Mouse (Mus musculus): ENCODE measurements at regions not wholly inside any gene's neighbourhood (a gene's known extent, or its start where the extent isn't known, plus 50 kb on each side); places are given as distances from the start of the nearest gene placed in this dataset.

DNA sequence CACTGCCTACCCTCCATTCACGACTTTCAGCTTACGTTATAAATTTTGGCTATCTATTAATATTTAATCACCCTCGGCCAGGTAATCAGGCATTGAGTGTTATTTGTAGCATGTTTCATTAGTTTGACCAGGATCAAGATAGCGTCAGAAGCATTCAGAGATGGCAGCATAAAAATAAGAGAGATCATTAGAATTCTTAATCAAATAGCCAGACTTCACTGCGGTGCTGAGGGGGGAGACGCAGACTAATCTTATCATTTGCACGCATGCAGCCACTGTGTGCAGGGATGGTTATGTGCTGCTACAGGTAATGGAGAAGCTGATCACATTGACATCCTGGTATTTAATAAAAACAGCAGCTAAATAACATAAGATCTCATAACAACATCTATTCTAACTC lies 574.5 kb upstream of the Klhl1 start:
- H3K27ac ChIP-seq = no peak overlapping the region
- H3K4me2 ChIP-seq (ENCODE audit: low read depth) = no peak overlapping the region
- no peak overlapping the region for H3K9ac ChIP-seq (replicated peaks)
- H3K36me3 ChIP-seq (replicated peaks; ENCODE audit: control insufficient read depth, insufficient read depth, low read depth) = no peaks in the 10 kb centered on the region
- 62% methylated on average over 7 of the region's 7 CpGs for WGBS (ENCODE audit: insufficient replicate concordance)
- H3K27me3 ChIP-seq (ENCODE audit: control insufficient read depth, insufficient read depth, low read length) = no peaks in the 10 kb centered on the region
- no peak for DNase-seq (ENCODE audit: low read depth in 3 of 3, low spot score in 3 of 3)
- no peak overlapping the region for H3K4me3 ChIP-seq (ENCODE audit: insufficient read depth in 1 of 2, low read depth in 2 of 2, low read length in 2 of 2)
- no peak for ATAC-seq (ENCODE audit: insufficient read depth)
- TF ChIP-seq CTCF (IDR thresholded peaks at IDR 0.05; ENCODE audit: low read depth) = no peak
- no peak for TF ChIP-seq EP300 (IDR thresholded peaks at IDR 0.05; ENCODE audit: low read depth)
- no peaks in the 10 kb centered on the region for H3K9me3 ChIP-seq (ENCODE audit: control insufficient read depth, low read length)
- H3K4me1 ChIP-seq (replicated peaks; ENCODE audit: control insufficient read depth in 2 of 2, insufficient read depth in 2 of 2, low read length in 1 of 2) = no peaks in the 10 kb centered on the region

DNA sequence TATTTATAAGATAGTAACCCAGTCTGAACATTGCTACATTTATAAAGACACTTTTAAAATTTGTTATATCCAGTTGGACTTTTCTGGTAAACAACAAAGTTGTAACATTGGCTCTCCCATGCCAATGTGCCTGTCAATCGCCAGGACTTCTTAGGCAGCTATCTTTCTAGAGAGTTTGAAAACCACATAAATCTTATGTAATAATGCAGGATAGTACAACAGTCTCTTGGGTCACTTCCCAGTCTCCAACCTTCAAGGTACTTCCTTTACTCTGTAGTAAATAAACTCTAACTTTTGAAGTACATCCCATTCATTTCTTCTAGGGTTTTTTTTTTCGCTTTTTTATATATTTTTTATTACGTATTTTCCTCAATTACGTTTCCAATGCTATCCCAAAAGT lies 570.0 kb upstream of the Klhl1 start:
- Histone ChIP-seq H3K27ac (no peak overlapping the region), H3K27me3 (ENCODE audit: control insufficient read depth, insufficient read depth, low read length) (no peaks in the 10 kb centered on the region), H3K4me3 (ENCODE audit: insufficient read depth in 1 of 2, low read depth in 2 of 2, low read length in 2 of 2) (no peak overlapping the region), H3K4me2 (ENCODE audit: low read depth) (no peak overlapping the region), H3K36me3 (replicated peaks; ENCODE audit: control insufficient read depth, insufficient read depth, low read depth) (no peaks in the 10 kb centered on the region), H3K9ac (replicated peaks) (no peak overlapping the region), H3K4me1 (replicated peaks; ENCODE audit: control insufficient read depth in 2 of 2, insufficient read depth in 2 of 2, low read length in 1 of 2) (no peaks in the 10 kb centered on the region), H3K9me3 (ENCODE audit: control insufficient read depth, low read length) (no peaks in the 10 kb centered on the region)
- no peak for ATAC-seq (ENCODE audit: insufficient read depth)
- no peak for TF ChIP-seq CTCF (IDR thresholded peaks at IDR 0.05; ENCODE audit: low read depth)
- TF ChIP-seq EP300 (IDR thresholded peaks at IDR 0.05; ENCODE audit: low read depth) = no peak
- WGBS (ENCODE audit: insufficient replicate concordance) = 62% methylated on average over 4 of the region's 4 CpGs
- no peak for DNase-seq (ENCODE audit: low read depth in 3 of 3, low spot score in 3 of 3)

DNA sequence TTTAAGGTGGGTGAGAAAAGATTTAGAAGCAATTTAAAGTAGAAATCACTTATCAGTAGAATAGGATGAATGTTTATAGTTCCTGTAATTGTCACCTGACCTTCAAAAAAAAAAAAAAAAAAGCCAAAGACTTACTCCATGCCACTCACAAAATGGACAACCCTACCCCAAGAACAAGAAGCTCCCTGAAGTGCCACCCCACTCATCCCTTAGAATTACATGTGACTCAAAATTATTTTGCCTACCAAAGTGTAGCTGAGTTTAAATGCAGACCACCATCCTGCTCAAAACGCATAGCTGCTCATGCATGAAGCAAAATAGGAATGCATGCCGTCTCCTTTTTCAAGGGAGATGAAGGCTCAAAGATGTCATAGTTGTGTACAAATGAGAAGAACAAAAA lies 568.4 kb upstream of the Klhl1 start:
- Histone ChIP-seq H3K9me3 (ENCODE audit: control insufficient read depth, low read length) (no peaks in the 10 kb centered on the region), H3K27ac (no peak overlapping the region), H3K36me3 (replicated peaks; ENCODE audit: control insufficient read depth, insufficient read depth, low read depth) (no peaks in the 10 kb centered on the region), H3K9ac (replicated peaks) (no peak overlapping the region), H3K4me1 (replicated peaks; ENCODE audit: control insufficient read depth in 2 of 2, insufficient read depth in 2 of 2, low read length in 1 of 2) (no peaks in the 10 kb centered on the region), H3K4me2 (ENCODE audit: low read depth) (no peak overlapping the region), H3K27me3 (ENCODE audit: control insufficient read depth, insufficient read depth, low read length) (no peaks in the 10 kb centered on the region), H3K4me3 (ENCODE audit: insufficient read depth in 1 of 2, low read depth in 2 of 2, low read length in 2 of 2) (no peak overlapping the region)
- ATAC-seq (ENCODE audit: insufficient read depth) = no peak
- DNase-seq (ENCODE audit: low read depth in 3 of 3, low spot score in 3 of 3) = no peak
- 62% methylated on average over 2 of the region's 2 CpGs for WGBS (ENCODE audit: insufficient replicate concordance)
- no peak for TF ChIP-seq CTCF (IDR thresholded peaks at IDR 0.05; ENCODE audit: low read depth)
- TF ChIP-seq EP300 (IDR thresholded peaks at IDR 0.05; ENCODE audit: low read depth) = no peak

DNA sequence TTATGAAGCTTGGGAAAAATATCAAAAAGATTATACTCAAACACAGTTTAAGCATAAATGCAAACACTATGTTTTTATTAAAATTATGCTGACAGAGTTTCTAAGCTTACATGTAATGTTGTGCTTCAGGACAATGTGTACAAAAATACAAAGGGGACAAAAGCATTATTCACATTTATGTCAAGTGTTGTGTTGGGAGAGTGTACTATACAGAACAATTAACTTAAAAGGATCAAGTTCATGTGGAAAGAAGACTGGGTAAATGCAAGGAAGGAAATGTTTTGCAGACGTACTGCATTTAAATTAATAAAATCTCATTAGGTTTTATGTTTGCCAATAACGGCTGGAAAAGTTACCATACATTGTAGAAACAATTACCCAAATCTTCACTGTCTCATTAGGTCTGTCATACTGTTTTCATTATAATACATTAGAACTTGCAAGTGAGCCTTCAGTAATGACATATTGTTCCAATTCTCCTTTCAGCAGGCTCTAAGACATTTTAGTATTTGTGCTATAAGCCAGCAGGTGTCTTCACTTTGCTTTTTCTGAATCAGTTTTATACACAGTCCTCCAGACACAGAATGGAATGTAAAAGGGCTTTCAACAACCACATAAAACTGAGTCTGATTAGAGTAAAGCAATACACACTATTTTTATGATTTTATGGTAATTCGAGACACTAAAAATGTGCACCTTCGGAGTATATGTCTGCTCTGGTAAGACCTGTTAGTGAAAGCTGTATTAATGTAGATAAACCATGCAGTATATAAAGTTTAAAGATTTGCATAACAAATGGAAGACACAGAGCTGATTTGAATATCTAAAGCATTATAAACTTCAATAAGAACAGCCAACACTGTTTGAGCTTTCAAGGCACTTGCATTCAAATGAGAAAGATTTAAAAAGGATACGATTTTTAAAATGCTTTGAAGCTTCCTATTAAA lies 567.7 kb upstream of the Klhl1 start:
- Histone ChIP-seq H3K27ac (no peak overlapping the region), H3K9me3 (ENCODE audit: control insufficient read depth, low read length) (no peaks in the 10 kb centered on the region), H3K4me2 (ENCODE audit: low read depth) (no peak overlapping the region), H3K27me3 (ENCODE audit: control insufficient read depth, insufficient read depth, low read length) (no peaks in the 10 kb centered on the region), H3K9ac (replicated peaks) (no peak overlapping the region), H3K4me1 (replicated peaks; ENCODE audit: control insufficient read depth in 2 of 2, insufficient read depth in 2 of 2, low read length in 1 of 2) (no peaks in the 10 kb centered on the region), H3K4me3 (ENCODE audit: insufficient read depth in 1 of 2, low read depth in 2 of 2, low read length in 2 of 2) (no peak overlapping the region), H3K36me3 (replicated peaks; ENCODE audit: control insufficient read depth, insufficient read depth, low read depth) (no peaks in the 10 kb centered on the region)
- TF ChIP-seq EP300 (IDR thresholded peaks at IDR 0.05; ENCODE audit: low read depth) = no peak
- no peak for TF ChIP-seq CTCF (IDR thresholded peaks at IDR 0.05; ENCODE audit: low read depth)
- WGBS (ENCODE audit: insufficient replicate concordance) = 60% methylated on average over 5 of the region's 5 CpGs
- ATAC-seq (ENCODE audit: insufficient read depth) (no peak), DNase-seq (ENCODE audit: low read depth in 3 of 3, low spot score in 3 of 3) (no peak)

DNA sequence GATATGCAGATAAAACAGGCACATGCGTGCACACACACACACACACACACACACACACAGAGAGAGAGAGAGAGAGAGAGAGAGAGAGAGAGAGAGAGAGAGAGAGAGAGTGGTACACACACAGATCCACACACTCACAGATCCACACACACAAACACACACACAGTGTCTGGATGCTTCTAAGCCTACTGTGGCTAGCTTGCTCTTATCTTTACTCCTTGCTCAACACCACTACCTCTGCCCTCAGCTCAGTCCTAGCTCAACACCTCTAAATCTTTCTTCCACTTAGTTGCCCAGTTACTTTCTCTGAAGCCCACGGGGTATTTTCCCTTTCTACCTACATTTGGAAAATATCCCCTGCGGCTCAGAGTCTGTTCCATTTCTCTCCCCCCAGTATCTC lies 555.9 kb upstream of the Klhl1 start:
- 61% methylated on average over 3 of the region's 3 CpGs for WGBS (ENCODE audit: insufficient replicate concordance)
- no peaks in the 10 kb centered on the region for H3K36me3 ChIP-seq (replicated peaks; ENCODE audit: control insufficient read depth, insufficient read depth, low read depth)
- H3K4me3 ChIP-seq (ENCODE audit: insufficient read depth in 1 of 2, low read depth in 2 of 2, low read length in 2 of 2) = no peak overlapping the region
- H3K27me3 ChIP-seq (ENCODE audit: control insufficient read depth, insufficient read depth, low read length) = no peaks in the 10 kb centered on the region
- H3K4me1 ChIP-seq (replicated peaks; ENCODE audit: control insufficient read depth in 2 of 2, insufficient read depth in 2 of 2, low read length in 1 of 2) = no peaks in the 10 kb centered on the region
- TF ChIP-seq EP300 (IDR thresholded peaks at IDR 0.05; ENCODE audit: low read depth) = no peak
- no peak for TF ChIP-seq CTCF (IDR thresholded peaks at IDR 0.05; ENCODE audit: low read depth)
- H3K9ac ChIP-seq (replicated peaks) = no peak overlapping the region
- H3K27ac ChIP-seq = no peak overlapping the region
- H3K9me3 ChIP-seq (ENCODE audit: control insufficient read depth, low read length) = no peaks in the 10 kb centered on the region
- no peak overlapping the region for H3K4me2 ChIP-seq (ENCODE audit: low read depth)
- ATAC-seq (ENCODE audit: insufficient read depth) (no peak), DNase-seq (ENCODE audit: low read depth in 3 of 3, low spot score in 3 of 3) (no peak)
